Mouse (Mus musculus): ENCODE measurements at regions not wholly inside any gene's neighbourhood (a gene's known extent, or its start where the extent isn't known, plus 50 kb on each side); places are given as distances from the start of the nearest gene placed in this dataset.

DNA sequence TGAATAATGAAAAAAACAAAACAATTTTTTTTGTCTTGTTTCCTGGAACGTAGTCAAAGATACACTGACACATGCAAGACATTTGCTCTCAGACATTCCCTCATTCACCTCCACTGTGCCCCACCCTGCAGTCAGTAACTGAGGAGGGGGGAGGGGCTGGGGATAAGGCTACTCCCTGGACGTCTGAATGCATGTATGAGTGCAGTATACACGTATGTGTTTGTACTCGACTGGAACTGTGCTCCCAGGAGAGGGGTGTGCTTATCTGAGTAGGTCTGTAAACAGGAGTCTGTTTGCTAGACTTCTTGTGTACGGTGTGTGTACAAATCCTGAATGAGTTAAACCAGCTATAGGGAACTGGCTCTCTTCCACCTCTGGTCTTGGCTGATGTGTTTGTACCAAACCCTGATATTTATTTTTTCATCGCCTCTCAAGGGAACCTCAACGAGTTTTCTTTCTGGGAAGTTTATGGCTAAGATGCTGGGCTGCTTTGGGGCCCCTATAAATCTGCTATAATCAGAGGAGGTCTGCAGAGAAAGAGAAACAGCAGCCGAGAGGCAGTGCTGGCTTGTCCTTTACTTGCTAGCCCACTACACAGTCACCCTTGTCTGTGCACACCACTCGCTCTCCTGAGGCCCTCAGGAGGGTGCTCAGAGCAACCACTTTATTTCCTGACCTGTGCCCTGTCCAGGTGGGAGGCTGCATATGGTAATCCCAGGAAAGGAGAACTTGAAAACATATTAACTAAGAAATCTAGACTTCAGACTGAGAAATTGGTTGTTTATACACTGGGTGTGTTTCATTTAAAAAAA lies 61.2 kb upstream of the Calcoco1 start:
- TF ChIP-seq POLR2A (IDR thresholded peaks at IDR 0.05; ENCODE audit: control insufficient read depth, extremely low read depth, insufficient read depth, low read length, poor library complexity) = no peak
- TF ChIP-seq CTCF (IDR thresholded peaks at IDR 0.05; ENCODE audit: borderline replicate concordance, control insufficient read depth, extremely low read depth, insufficient read depth, low read length, poor library complexity) = no peak
